Mouse (Mus musculus) bone marrow, adult 2 months (tissue): ENCODE measurements around the gene Klhl21.

Experiments used
- CTCF ChIP-seq: fragments of 200-500 bp; IDR thresholded peaks from 2 replicates; pipeline ENCODE4 v1.5.1; 2011; ENCODE audit warnings: low read length, control low read depth; ENCODE audit not compliant: control insufficient read depth, insufficient read depth
- POLR2A ChIP-seq: fragments of 200-500 bp; IDR thresholded peaks from 2 replicates; pipeline ENCODE4 v1.6.1; 2011; ENCODE audit warnings: low read depth, mild to moderate bottlenecking, control low read depth, low read length, borderline replicate concordance; ENCODE audit not compliant: control insufficient read depth

GRCm38 (mm10) chr4:152026751-152027508 is 18.3 kb downstream of the Klhl21 start:
- TF ChIP-seq CTCF (no peak), POLR2A (no peak)
